Mouse (Mus musculus) liver, adult 2 months (tissue): ENCODE results near the gene Slc9a6. TPM values are rescaled to one million over a fixed set of nuclear protein-coding genes. Genes with fewer than 3 reads are reported as not detected.

Experiments
- DNase-seq: peaks from one replicate; pipeline ENCODE4 v3.0.0-alpha.2; 2011; ENCODE audit warnings: low read depth, low spot score; ENCODE audit errors: extremely low read depth
- H3K27ac ChIP-seq: fragments of 200-500 bp; replicated peaks from 2 replicates; pipeline ENCODE4 v1.5.1; 2012; ENCODE audit warnings: low read depth, mild to moderate bottlenecking, control low read depth, inconsistent platforms, low read length; ENCODE audit not compliant: insufficient read depth
- H3K27me3 ChIP-seq: fragments of 200-500 bp; 2 replicates; pipeline ENCODE4 v1.6.1; 2012; ENCODE audit warnings: mild to moderate bottlenecking, moderate library complexity, low read length, inconsistent platforms; ENCODE audit not compliant: control insufficient read depth, insufficient read depth
- H3K36me3 ChIP-seq: fragments of 200-500 bp; 2 replicates; pipeline ENCODE4 v1.6.1; 2012; ENCODE audit warnings: low read length, inconsistent platforms; ENCODE audit not compliant: control insufficient read depth, insufficient read depth
- H3K4me1 ChIP-seq: fragments of 200-500 bp; 2 replicates; pipeline ENCODE4 v1.6.1; 2011; ENCODE audit warnings: low read length; ENCODE audit not compliant: control insufficient read depth, insufficient read depth
- H3K4me3 ChIP-seq: fragments of 200-500 bp; 2 replicates; pipeline ENCODE4 v1.5.1; 2011; ENCODE audit warnings: low read depth, mild to moderate bottlenecking, control low read depth, low read length, moderate library complexity; ENCODE audit not compliant: insufficient read depth
- H3K79me2 ChIP-seq: fragments of 200-500 bp; 2 replicates; pipeline ENCODE4 v1.6.1; 2012; ENCODE audit warnings: inconsistent platforms, mild to moderate bottlenecking, low read length, moderate library complexity; ENCODE audit not compliant: control insufficient read depth, insufficient read depth
- H3K9ac ChIP-seq: fragments of 200-500 bp; 2 replicates; pipeline ENCODE4 v1.6.1; 2012; ENCODE audit warnings: low read depth, mild to moderate bottlenecking, control low read depth, inconsistent platforms, low read length
- CTCF ChIP-seq: fragments of 200-500 bp; IDR thresholded peaks from 2 replicates; pipeline ENCODE4 v1.5.1; 2011; ENCODE audit warnings: low read depth, low read length, control low read depth
- POLR2A ChIP-seq: fragments of 200-500 bp; IDR thresholded peaks from 2 replicates; pipeline ENCODE4 v1.6.1; 2011; ENCODE audit warnings: low read length, control low read depth; ENCODE audit not compliant: insufficient read depth; ENCODE audit errors: extremely low read depth
- WGBS: fragments of 180-500 bp; shearing (Covaris S2); methylation state at CpG from one replicate; pipeline ENCODE4 v1.1.7; 2018; 5-methylcytosine and 5-hydroxymethylcytosine counted together
- polyA plus RNA-seq: library from polyadenylated mRNA; depleted of rRNA; stranded (reverse); fragments of >200 nt; gene quantifications from 2 replicates; pipeline ENCODE4 v1.2.3, GENCODE M21; 2012
- total RNA-seq: library from RNA; depleted of rRNA; stranded (reverse); fragments of >200 nt; gene quantifications from 2 replicates; pipeline ENCODE4 v1.2.3, GENCODE M21; 2014

The Slc9a6 gene
- total and polyA plus RNA-seq, 2 experiments: 7.8 to 11.5 TPM

DNA sequence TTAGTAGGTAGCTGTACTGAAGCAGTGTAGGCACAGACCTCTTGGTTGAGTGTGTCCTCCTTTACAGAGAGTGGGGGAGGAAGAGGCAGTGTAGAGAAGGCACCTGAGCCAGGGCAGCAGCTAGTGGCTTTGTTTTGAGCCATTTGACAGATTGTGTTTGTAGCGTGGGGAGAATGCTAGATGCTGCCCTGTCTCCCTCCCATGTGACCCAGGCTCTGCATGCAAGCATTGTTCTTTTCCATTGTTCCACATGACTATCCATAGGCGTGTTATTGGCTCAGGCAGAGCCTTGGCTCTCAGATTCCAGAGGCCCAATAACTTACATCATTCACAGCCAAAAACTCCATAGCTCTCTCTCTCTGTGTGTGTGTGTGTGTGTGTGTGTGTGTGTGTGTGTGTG is 49.7 kb downstream of the Slc9a6 start:
- Histone ChIP-seq H3K36me3 (peaks cover 3% of the 10 kb centered on the region), H3K79me2 (no peaks in the 10 kb centered on the region), H3K4me1 (no peaks in the 10 kb centered on the region), H3K9ac (no peak overlapping the region), H3K4me3 (no peak overlapping the region), H3K27ac (no peak overlapping the region), H3K27me3 (no peaks in the 10 kb centered on the region)
- TF ChIP-seq CTCF (no peak), POLR2A (no peak)
- DNase-seq: no peak
- WGBS: 95% methylated on average over 2 of the region's 2 CpGs

DNA sequence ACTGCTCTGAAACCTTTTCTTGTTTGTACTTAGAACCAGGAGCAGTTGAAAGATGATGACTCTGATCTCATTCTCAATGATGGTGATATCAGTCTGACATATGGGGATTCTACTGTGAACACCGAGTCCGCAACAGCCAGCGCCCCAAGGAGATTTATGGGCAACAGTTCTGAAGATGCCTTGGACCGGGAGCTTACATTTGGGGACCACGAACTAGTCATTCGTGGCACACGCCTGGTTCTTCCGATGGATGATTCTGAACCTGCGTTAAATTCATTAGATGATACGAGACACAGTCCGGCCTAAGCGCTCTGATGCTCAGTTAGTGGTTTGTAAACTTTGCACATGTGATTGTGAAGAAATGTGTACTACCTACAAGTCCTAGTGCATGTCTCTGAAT is 51.6 kb downstream of the Slc9a6 start:
- TF ChIP-seq CTCF (no peak), POLR2A (no peak)
- H3K27ac ChIP-seq: no peak overlapping the region
- peaks cover 3% of the 10 kb centered on the region; the same call in 1 of the 2 replicates for H3K4me1 ChIP-seq
- H3K9ac ChIP-seq: no peak overlapping the region
- no peaks in the 10 kb centered on the region for H3K79me2 ChIP-seq
- 97% methylated on average over 12 of the region's 12 CpGs for WGBS
- H3K36me3 ChIP-seq: no peaks in the 10 kb centered on the region; the same call in 1 of the 2 replicates
- no peaks in the 10 kb centered on the region for H3K27me3 ChIP-seq
- no peak for DNase-seq
- no peak overlapping the region for H3K4me3 ChIP-seq

DNA sequence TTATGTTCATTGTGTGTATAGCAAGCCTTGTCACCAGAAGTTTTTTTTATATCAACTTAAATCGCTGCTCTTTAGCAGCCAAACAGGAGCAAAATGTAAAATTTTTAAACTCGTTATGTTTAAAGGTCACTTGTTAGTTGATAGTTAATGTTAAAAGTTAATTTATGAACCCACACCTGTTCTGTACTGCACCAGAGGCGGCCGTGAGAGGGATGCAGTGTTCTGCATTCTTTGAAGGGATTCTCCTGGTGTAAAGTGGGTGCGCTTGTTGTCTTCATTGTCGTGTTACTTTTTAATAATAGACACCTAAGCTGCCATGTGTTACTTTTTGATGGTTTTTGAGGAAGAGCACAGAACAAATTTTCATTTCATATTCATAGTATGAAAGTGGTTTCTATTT is 52.8 kb downstream of the Slc9a6 start:
- H3K27ac ChIP-seq: no peak overlapping the region
- no peak for TF ChIP-seq CTCF
- H3K79me2 ChIP-seq: no peaks in the 10 kb centered on the region
- no peak overlapping the region for H3K4me3 ChIP-seq
- WGBS: 98% methylated on average over 6 of the region's 6 CpGs
- H3K36me3 ChIP-seq: no peaks in the 10 kb centered on the region; the same call in 1 of the 2 replicates
- peaks cover 3% of the 10 kb centered on the region; the same call in 1 of the 2 replicates for H3K4me1 ChIP-seq
- no peaks in the 10 kb centered on the region for H3K27me3 ChIP-seq
- DNase-seq: no peak
- no peak overlapping the region for H3K9ac ChIP-seq

DNA sequence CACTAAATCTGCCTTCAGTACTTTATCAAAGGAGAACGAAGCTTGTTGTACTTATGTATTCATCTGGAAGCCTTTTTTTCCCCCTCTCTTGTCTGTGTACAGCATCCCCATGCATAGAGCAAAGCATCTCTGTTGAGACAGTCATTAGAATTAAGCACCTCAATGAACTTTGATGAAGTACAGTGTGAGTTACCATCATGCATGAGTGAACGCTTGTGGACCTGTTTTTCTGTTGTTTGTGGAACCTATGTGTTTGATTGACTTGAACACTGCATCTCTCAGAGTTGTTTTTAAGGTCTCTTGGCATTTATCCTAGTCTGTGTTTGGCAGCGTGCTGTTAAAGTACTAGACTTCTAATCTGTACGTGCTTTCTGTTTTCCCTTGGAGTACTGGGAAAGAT is 53.8 kb downstream of the Slc9a6 start:
- Histone ChIP-seq H3K79me2 (no peaks in the 10 kb centered on the region), H3K4me3 (no peak overlapping the region), H3K36me3 (no peaks in the 10 kb centered on the region; the same call in 1 of the 2 replicates), H3K27ac (no peak overlapping the region), H3K27me3 (no peaks in the 10 kb centered on the region), H3K4me1 (peaks cover 7% of the 10 kb centered on the region; the same call in 1 of the 2 replicates), H3K9ac (no peak overlapping the region)
- 50% methylated on average over 4 of the region's 4 CpGs for WGBS
- no peak for DNase-seq
- no peak for TF ChIP-seq POLR2A
- no peak for TF ChIP-seq CTCF

DNA sequence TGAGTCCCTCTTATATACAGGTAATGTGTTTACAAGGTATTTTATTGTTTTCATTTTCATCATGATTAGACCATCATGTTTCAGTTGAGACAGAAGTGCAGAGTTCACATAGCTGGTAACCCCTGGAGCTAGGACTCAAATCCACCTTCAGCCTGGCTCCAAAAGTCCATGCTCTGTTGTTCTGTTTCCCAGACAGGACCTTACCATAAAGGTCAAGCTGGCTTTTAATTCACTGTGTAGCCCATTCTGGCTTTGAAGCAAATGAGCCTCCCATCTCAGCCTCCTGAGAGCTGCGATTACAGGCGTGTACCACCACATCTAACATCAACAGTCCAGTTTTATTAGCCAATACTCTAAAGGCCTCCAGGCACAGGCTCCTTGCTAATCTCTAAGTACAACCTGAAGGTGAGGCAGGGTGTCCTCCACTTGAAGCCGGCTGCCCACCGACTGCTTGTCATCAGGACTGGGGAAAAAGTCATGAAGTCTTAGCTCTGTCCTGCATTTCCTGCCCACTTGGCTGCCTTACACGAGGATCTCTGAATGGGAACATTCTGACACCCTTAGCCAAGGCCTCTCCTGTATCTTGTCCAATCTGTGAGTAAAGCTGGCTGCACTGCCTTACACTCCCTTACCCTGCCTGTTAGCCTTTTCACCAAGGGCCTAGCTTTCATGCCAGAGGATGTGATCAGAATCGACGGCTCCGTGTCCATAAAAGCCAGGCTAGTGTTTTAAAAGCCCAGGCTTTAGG is 55.8 kb downstream of the Slc9a6 start:
- WGBS: 70% methylated on average over 8 of the region's 8 CpGs
- peaks cover 8% of the 10 kb centered on the region; the same call in 1 of the 2 replicates for H3K4me1 ChIP-seq
- TF ChIP-seq POLR2A: no peak
- TF ChIP-seq CTCF: no peak
- H3K36me3 ChIP-seq: no peaks in the 10 kb centered on the region; the same call in 1 of the 2 replicates
- H3K79me2 ChIP-seq: no peaks in the 10 kb centered on the region
- no peaks in the 10 kb centered on the region for H3K27me3 ChIP-seq
- H3K9ac ChIP-seq: no peak overlapping the region
- peak; percentile 79 for DNase-seq
- H3K4me3 ChIP-seq: no peak overlapping the region
- H3K27ac ChIP-seq: peak overlapping the region; percentile 44

DNA sequence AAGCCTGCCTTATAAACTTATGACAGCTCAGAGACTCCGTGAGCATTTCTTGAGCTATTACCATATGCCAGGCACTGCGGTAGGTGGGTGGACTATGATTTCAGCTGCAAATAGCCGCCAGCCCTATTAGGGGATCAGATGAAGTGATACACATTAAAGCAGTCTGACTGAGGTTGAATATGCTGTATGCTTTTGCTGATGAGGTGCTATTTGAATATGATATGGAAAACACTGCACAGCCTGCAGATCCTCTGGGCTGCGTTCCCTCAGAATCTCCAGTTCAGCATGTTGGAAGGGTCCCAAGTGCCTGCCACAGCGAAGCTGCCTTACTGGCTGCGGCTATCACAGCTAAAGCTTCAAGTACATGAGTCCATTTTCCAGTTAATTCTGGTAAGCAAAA is 57.7 kb downstream of the Slc9a6 start:
- Histone ChIP-seq H3K79me2 (no peaks in the 10 kb centered on the region), H3K36me3 (no peaks in the 10 kb centered on the region; the same call in 1 of the 2 replicates), H3K4me3 (no peak overlapping the region), H3K9ac (no peak overlapping the region), H3K27me3 (no peaks in the 10 kb centered on the region), H3K4me1 (peaks cover 8% of the 10 kb centered on the region; the same call in 1 of the 2 replicates), H3K27ac (no peak overlapping the region)
- peak; percentile 48 for DNase-seq
- WGBS: 84% methylated on average over 6 of the region's 6 CpGs
- TF ChIP-seq POLR2A (no peak), CTCF (no peak)
